Mouse (Mus musculus) embryonic fibroblast, embryonic 13.5 days (primary cell): ENCODE results near the gene Adgra3. TPM values are rescaled to one million over a fixed set of nuclear protein-coding genes. Genes with fewer than 3 reads are reported as not detected.

Experiments
- H3K27ac ChIP-seq: 2 replicates; pipeline ENCODE4 v1.5.1; 2012; ENCODE audit warnings: low read length, control low read depth, inconsistent platforms; ENCODE audit not compliant: insufficient read depth
- H3K4me1 ChIP-seq: 2 replicates; pipeline ENCODE4 v1.6.1; 2011; ENCODE audit warnings: low read length; ENCODE audit not compliant: control insufficient read depth, insufficient read depth
- H3K4me3 ChIP-seq: 2 replicates; pipeline ENCODE4 v1.5.1; 2011; ENCODE audit warnings: mild to moderate bottlenecking, control low read depth, low read length; ENCODE audit not compliant: insufficient read depth
- CTCF ChIP-seq: IDR thresholded peaks from 2 replicates; pipeline ENCODE4 v1.5.1; 2011; ENCODE audit warnings: mild to moderate bottlenecking, control low read depth, low read length, moderate library complexity, borderline replicate concordance; ENCODE audit not compliant: insufficient read depth
- POLR2A ChIP-seq: IDR thresholded peaks from 2 replicates; pipeline ENCODE4 v1.6.1; 2011; ENCODE audit warnings: low read depth, mild to moderate bottlenecking, control low read depth, low read length, moderate library complexity
- polyA plus RNA-seq: library from polyadenylated mRNA; stranded (reverse); fragments of >200 nt; gene quantifications from 2 replicates; pipeline ENCODE4 v1.2.4, GENCODE M21; 2011; ENCODE audit warnings: low read depth; ENCODE audit not compliant: missing spikeins, insufficient read length

Gene Adgra3
- polyA plus RNA-seq, 1 experiment: 53.3 TPM

DNA sequence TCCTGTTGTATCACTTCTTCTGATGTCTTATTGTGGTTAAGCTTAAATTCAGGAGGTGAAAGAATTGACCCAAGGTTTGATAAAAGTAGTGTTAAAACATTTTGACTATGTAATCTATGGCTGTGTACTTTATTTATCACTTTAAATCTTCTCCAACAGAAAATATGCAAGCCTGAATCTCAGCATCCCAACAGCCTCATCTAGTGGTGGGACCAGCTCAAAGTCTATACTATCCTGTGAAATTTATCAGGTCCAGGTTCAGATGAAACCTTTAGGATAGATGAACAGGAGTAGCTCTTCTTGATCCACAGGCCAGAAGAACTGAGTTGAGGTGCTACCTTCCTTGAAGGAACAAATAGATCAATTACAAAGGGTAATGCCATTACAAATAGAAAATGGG, 134.1 kb downstream of the Adgra3 start:
- TF ChIP-seq POLR2A (no peak), CTCF (no peak)

DNA sequence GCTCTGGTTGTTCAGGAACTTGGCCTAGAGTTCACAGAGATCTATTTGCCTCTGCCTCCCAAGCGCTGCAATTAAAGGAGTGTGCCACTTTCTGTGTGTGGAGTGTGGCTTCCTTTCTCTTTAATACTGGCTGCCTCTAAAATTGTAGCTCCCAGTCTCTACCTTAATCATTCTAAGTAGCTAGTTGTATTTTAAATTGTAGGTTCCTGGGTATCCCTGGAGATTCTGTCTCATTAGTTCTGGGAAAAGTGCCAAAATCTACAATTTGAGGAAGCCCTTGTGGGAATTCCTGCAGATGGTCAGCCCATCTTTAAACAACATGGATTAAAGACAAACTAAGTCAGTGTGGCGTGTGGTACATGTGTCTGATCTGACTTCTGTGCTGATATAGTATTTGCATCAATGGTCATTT, 143.1 kb downstream of the Adgra3 start:
- Histone ChIP-seq H3K27ac (no peak overlapping the region), H3K4me1 (no peaks in the 10 kb centered on the region), H3K4me3 (no peak overlapping the region)
- TF ChIP-seq POLR2A (no peak), CTCF (no peak)

More for the DNA sequence above, 134.1 kb downstream of the Adgra3 start:
- Histone ChIP-seq H3K27ac (no peak overlapping the region), H3K4me1 (no peaks in the 10 kb centered on the region), H3K4me3 (no peak overlapping the region)
